Mouse (Mus musculus) liver, embryonic 12.5 days (tissue): ENCODE results near the gene Flt1. TPM values are rescaled to one million over a fixed set of nuclear protein-coding genes. Genes with fewer than 3 reads are reported as not detected.

Experiments
- ATAC-seq: fragments of 200-750 bp; cut with Nextera tagmentation; 2 replicates; pipeline ENCODE4 v1.8.0; 2017; ENCODE audit warnings: moderate number of reproducible peaks, mild to moderate bottlenecking, moderate library complexity
- H3K27ac ChIP-seq: fragments of 300-500 bp; sonication (generic); 2 replicates; pipeline ENCODE4 v1.5.1; 2016; ENCODE audit warnings: mild to moderate bottlenecking
- H3K27me3 ChIP-seq: fragments of 300-500 bp; sonication (generic); replicated peaks from 2 replicates; pipeline ENCODE4 v1.6.1; 2016; ENCODE audit warnings: mild to moderate bottlenecking, moderate library complexity
- H3K36me3 ChIP-seq: fragments of 300-500 bp; sonication (generic); 2 replicates; pipeline ENCODE4 v1.6.1; 2016; ENCODE audit warnings: mild to moderate bottlenecking, moderate library complexity
- H3K4me1 ChIP-seq: fragments of 300-500 bp; sonication (generic); 2 replicates; pipeline ENCODE4 v1.6.1; 2016
- H3K4me2 ChIP-seq: fragments of 300-500 bp; sonication (generic); 2 replicates; pipeline ENCODE4 v1.6.1; 2016; ENCODE audit warnings: mild to moderate bottlenecking, moderate library complexity
- H3K4me3 ChIP-seq: fragments of 300-500 bp; sonication (generic); 2 replicates; pipeline ENCODE4 v1.5.1; 2016; ENCODE audit warnings: mild to moderate bottlenecking, moderate library complexity
- H3K9ac ChIP-seq: fragments of 300-500 bp; sonication (generic); 2 replicates; pipeline ENCODE4 v1.6.1; 2016; ENCODE audit warnings: mild to moderate bottlenecking, moderate library complexity
- H3K9me3 ChIP-seq: fragments of 300-500 bp; sonication (generic); replicated peaks from 2 replicates; pipeline ENCODE4 v1.6.1; 2016; ENCODE audit warnings: mild to moderate bottlenecking, moderate library complexity
- WGBS: fragments of 180-500 bp; shearing (Covaris S2); methylation state at CpG from one replicate; pipeline ENCODE4 v1.1.7; 2016; ENCODE audit not compliant: insufficient replicate concordance; 5-methylcytosine and 5-hydroxymethylcytosine counted together
- polyA plus RNA-seq: library from polyadenylated mRNA; unstranded; fragments of >200 nt; fragmentation: Nextera tagmentation; extraction: Ambion mirVana; gene quantifications from 2 replicates; pipeline ENCODE4 v1.2.1, GENCODE M21; 2016

The Flt1 gene
- 7.6 and 8.0 TPM in 2 replicates for polyA plus RNA-seq

DNA sequence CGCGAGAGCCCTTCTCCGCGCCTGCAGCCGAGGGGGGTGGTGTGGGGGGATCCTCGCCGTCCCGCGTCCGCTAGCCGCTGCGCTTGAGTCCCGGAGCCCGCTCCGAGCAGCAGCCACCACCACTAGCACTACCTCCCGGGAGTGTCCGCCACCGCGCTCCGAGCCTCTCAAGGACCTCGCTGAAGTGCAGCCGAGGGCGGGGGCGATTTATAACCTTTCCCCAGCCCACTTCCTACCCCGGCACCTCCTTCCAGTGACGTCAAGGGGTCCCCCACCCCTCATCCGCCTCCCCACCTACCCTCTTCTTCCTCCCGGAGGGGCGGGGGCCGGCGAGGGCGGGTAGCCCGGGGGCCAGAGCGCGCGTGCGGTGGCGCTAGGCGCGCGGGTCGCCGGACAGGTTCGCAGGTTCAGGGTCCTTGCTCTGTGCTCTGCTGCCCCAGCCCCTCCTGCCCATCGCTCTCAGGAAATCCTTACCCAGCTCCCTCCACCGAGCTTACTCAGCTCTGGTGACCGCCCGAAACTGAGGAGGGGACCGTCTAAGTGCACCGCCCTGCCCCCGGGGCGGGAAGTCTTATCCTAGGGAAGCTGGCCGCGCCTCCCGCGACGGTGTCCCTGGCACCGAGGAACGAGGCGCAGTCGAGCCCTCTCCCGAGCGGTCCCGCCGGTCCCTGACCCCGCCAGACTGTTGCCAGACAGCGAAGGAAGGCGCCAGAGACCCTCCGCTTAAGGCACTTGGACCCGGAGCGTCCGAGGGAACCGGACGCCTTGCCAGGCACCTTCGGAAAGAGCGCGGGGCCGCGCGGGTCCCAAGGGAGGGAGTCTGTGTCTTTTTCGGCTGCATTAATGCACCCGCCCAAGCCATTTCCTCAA lies at the start of gene Flt1:
Gene Flt1, minus strand, starts transcription at position 181 of the 870 bp plus-strand sequence.
- Histone ChIP-seq H3K9me3 (no peaks in the 10 kb centered on the region), H3K27me3 (peaks cover 96% of the 10 kb centered on the region), H3K4me2 (peak within 1 kb of the TSS; percentile 63), H3K4me3 (peak within 1 kb of the TSS; percentile 48), H3K36me3 (no peaks in the 10 kb centered on the region), H3K4me1 (peaks cover 16% of the 10 kb centered on the region; the same call in 1 of the 2 replicates), H3K27ac (no peak within 1 kb of the TSS), H3K9ac (0 out of 2 replicates have a peak within 1 kb of the TSS, but pooled peaks have one; percentile 17)
- 1% methylated on average over 74 of the region's 82 CpGs for WGBS
- peak; percentile 52 for ATAC-seq

DNA sequence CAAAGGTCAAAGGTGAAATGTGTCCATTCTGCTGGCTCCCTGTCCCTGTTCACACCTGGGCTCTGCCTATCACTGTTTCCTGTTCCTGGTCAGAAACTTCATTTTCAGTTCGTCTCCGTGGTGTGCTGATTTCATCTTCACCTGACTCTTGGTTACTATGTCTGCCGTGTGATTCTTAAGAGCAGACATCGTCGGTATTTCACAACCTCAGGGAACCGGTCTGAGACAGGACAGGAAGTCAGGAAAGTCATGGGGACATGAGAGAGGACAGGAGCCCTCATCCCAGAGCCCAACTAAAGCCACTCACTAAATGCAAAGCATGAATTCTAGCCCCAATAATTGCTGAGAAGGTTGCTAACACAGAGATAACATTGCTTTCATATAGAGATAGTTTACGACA lies 49.4 kb upstream of the Flt1 start:
- Histone ChIP-seq H3K27ac (no peak overlapping the region), H3K4me3 (no peak overlapping the region), H3K36me3 (no peaks in the 10 kb centered on the region), H3K4me2 (no peak overlapping the region), H3K9me3 (0 out of 2 replicates have a peak, but pooled peaks cover 12% of the 10 kb centered on the region), H3K9ac (no peak overlapping the region), H3K4me1 (no peaks in the 10 kb centered on the region), H3K27me3 (no peaks in the 10 kb centered on the region)
- WGBS, result 25% methylated on average over 7 of the region's 7 CpGs
- no peak for ATAC-seq

DNA sequence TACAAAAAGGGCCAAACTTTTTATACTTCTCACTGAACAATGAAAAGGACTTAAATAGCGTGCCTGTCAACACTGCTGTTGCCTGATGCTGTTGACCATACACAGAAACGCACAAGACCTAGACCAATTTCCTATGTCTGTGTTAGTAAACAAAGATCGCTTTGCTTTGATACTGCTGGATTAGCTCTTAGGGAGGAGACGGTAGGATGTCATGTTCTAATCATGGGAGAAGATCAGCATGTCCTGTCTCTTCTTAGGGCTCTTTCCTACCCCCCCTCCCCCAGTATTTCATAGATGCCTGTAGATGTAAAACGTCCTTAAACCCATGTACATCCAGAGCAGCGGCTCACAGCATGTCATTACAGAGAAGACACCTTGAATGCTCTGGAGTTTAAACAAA lies 44.1 kb upstream of the Flt1 start:
- Histone ChIP-seq H3K4me1 (no peaks in the 10 kb centered on the region), H3K27me3 (no peaks in the 10 kb centered on the region), H3K9ac (no peak overlapping the region), H3K27ac (no peak overlapping the region), H3K4me3 (no peak overlapping the region), H3K36me3 (no peaks in the 10 kb centered on the region), H3K4me2 (no peak overlapping the region), H3K9me3 (0 out of 2 replicates have a peak, but pooled peaks cover 12% of the 10 kb centered on the region)
- WGBS, result 60% methylated on average over 6 of the region's 6 CpGs
- no peak for ATAC-seq

- H3K4me1 ChIP-seq, result peaks cover 20% of the 10 kb centered on the region
- no peak overlapping the region for H3K4me2 ChIP-seq
- no peak overlapping the region for H3K4me3 ChIP-seq
- ATAC-seq, result no peak
- no peaks in the 10 kb centered on the region for H3K36me3 ChIP-seq
- H3K9me3 ChIP-seq, result no peaks in the 10 kb centered on the region
- WGBS, result 75% methylated on average over 4 of the region's 4 CpGs
- H3K27me3 ChIP-seq, result no peaks in the 10 kb centered on the region
- H3K27ac ChIP-seq, result no peak overlapping the region
- H3K9ac ChIP-seq, result no peak overlapping the region
Measured at GRCm38 (mm10) chr5:147764061-147764460, 38.2 kb upstream of the Flt1 start.

- Histone ChIP-seq H3K9me3 (no peaks in the 10 kb centered on the region), H3K27ac (no peak overlapping the region), H3K4me1 (peaks cover 33% of the 10 kb centered on the region), H3K27me3 (no peaks in the 10 kb centered on the region), H3K9ac (no peak overlapping the region), H3K4me2 (no peak overlapping the region), H3K36me3 (no peaks in the 10 kb centered on the region), H3K4me3 (no peak overlapping the region)
- 36% methylated on average over 8 of the region's 8 CpGs for WGBS
- no peak for ATAC-seq
Measured at GRCm38 (mm10) chr5:147761984-147762383, 36.2 kb upstream of the Flt1 start.

GRCm38 (mm10) chr5:147761275-147761674 lies 35.5 kb upstream of the Flt1 start:
- no peak overlapping the region for H3K4me3 ChIP-seq
- WGBS, result 9% methylated on average over 9 of the region's 9 CpGs
- peak; percentile 51; the same call in 1 of the 2 replicates for ATAC-seq
- H3K4me2 ChIP-seq, result peak overlapping the region; percentile 24
- no peak overlapping the region for H3K27ac ChIP-seq
- no peaks in the 10 kb centered on the region for H3K9me3 ChIP-seq
- no peaks in the 10 kb centered on the region for H3K27me3 ChIP-seq
- no peak overlapping the region for H3K9ac ChIP-seq
- peaks cover 33% of the 10 kb centered on the region for H3K4me1 ChIP-seq
- no peaks in the 10 kb centered on the region for H3K36me3 ChIP-seq

DNA sequence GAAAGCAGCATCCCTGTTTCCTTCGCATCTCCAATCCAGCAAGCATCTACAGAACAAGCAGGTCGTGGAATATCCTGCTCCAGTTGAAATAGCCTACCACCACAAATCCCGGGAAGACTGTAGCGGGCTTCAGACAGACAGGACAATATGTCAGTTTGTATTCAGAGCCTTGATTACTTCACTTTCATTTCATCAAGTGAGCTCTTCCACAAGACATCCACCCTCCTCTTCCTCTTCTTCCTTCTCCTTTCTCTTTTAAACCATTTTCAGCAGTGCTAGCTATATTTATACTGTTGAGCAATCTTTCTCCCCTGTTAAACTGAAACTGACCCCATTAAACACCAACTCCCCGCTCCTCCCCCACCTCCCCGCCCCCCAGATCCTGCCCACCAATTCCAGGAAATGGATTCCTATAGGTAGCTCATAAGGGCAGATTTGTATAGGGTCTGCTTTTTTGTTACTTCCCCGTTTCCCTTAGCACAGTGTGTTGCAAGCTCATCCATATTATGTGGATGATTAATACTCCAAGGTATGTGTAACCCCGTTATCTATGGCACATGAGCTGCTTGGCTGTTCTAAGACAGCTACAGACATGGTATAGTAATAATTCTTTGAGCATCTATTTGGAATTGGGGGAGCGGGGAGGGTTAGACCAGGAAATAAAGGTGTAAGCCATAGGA lies 33.0 kb upstream of the Flt1 start:
- H3K4me1 ChIP-seq, result peaks cover 33% of the 10 kb centered on the region
- 37% methylated on average over 9 of the region's 9 CpGs for WGBS
- H3K9me3 ChIP-seq, result 0 out of 2 replicates have a peak, but pooled peaks cover 4% of the 10 kb centered on the region
- peak overlapping the region; percentile 66 for H3K4me2 ChIP-seq
- H3K27me3 ChIP-seq, result peaks cover 9% of the 10 kb centered on the region
- no peak overlapping the region for H3K27ac ChIP-seq
- no peak overlapping the region for H3K9ac ChIP-seq
- H3K4me3 ChIP-seq, result peak overlapping the region; percentile 37
- no peak for ATAC-seq
- H3K36me3 ChIP-seq, result no peaks in the 10 kb centered on the region

DNA sequence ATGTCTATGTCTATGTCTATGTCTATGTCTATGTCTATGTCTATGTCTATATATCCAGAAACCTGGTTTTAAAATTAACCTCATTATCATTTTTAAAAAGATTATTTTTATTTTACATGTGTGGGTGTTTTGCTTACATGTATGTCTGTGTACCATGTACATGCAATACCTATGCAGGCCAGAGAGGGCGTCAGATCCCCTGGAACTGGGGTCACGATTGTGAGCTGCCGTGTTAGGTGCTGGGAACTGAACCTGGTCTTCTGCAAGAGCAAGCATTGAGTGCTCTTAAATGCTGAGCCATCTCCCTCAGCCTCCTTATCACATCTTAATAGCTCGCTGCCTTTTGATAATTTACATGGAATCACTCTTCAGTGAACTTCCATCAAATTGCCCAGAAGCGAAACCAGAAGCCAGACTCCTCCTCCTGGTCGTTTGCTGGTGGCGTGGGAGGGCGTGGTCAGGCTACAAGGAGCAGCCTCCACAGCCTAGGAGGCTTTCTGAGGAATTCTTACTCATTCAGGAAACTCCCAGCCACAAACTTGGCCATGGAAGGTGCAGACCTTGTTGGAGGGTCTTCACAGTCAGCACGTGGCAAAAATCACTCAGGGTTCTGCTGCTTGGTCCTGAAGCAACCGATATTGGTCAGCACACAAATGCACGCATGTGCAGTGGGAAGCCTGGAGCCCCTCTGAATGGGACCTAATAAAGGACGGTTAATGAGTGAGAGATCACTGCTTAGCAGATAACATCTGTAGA lies 32.2 kb upstream of the Flt1 start:
- no peak overlapping the region for H3K9ac ChIP-seq
- H3K4me1 ChIP-seq, result peaks cover 37% of the 10 kb centered on the region
- H3K27ac ChIP-seq, result no peak overlapping the region
- H3K36me3 ChIP-seq, result no peaks in the 10 kb centered on the region
- peak overlapping the region; percentile 37 for H3K4me3 ChIP-seq
- peak overlapping the region; percentile 66 for H3K4me2 ChIP-seq
- peak; percentile 48; the same call in 1 of the 2 replicates for ATAC-seq
- H3K27me3 ChIP-seq, result peaks cover 17% of the 10 kb centered on the region
- 19% methylated on average over 12 of the region's 12 CpGs for WGBS
- 0 out of 2 replicates have a peak, but pooled peaks cover 4% of the 10 kb centered on the region for H3K9me3 ChIP-seq

DNA sequence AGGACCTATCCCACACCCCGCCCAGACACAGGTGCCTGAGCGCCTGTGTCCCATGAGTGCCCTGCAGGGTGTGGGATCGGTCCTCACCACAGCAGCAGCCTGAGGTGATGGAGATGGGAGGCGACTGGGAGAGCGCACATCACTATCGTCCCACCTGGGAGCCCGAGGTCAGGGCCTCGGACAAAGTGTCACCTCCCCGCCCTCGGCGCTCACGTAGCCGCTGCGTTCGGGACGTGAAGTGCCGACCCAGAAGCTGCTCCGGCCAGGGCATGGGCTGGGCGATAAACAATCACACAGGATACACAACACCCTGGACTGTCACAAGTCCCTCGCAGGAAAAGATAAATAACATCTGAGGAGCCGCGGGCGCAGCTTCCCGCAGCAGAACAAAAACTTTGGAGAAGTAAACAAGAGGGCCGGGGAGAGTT lies 27.1 kb upstream of the Flt1 start:
- ATAC-seq, result peak; percentile 40; the same call in 1 of the 2 replicates
- Histone ChIP-seq H3K36me3 (no peaks in the 10 kb centered on the region), H3K4me1 (peaks cover 13% of the 10 kb centered on the region), H3K9ac (no peak overlapping the region), H3K4me3 (peak overlapping the region; percentile 11; the same call in 1 of the 2 replicates), H3K27ac (no peak overlapping the region), H3K9me3 (0 out of 2 replicates have a peak, but pooled peaks cover 4% of the 10 kb centered on the region), H3K4me2 (peak overlapping the region; percentile 46), H3K27me3 (peaks cover 65% of the 10 kb centered on the region)
- 3% methylated on average over 25 of the region's 25 CpGs for WGBS

DNA sequence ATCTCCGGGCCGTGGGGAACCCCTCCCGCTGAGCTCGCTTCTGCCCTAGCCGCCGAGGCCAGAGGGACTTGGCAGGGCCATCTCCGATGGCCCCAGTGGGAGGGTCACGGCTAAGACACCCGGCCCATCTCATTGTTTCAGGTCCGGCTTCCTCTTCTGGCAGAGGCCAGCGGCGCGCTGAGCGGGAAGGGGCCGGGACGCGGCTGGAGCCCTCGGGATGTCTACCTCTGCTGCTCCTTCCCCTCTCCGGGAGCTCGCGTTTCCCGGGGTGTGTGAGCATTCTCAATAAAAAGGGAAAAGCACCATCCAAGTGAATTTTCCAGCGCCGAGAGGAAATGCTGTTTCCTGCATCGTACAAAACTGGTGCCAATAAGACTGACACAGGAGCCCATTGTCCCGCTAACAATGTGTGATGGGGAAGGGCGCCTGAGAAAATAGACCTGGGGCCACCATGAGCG lies 25.9 kb upstream of the Flt1 start:
- Histone ChIP-seq H3K36me3 (no peaks in the 10 kb centered on the region), H3K9ac (no peak overlapping the region), H3K27me3 (peaks cover 72% of the 10 kb centered on the region), H3K4me1 (peaks cover 11% of the 10 kb centered on the region), H3K4me3 (peak overlapping the region; percentile 23; the same call in 1 of the 2 replicates), H3K4me2 (peak overlapping the region; percentile 40), H3K9me3 (0 out of 2 replicates have a peak, but pooled peaks cover 4% of the 10 kb centered on the region), H3K27ac (no peak overlapping the region)
- peak; percentile 40; the same call in 1 of the 2 replicates for ATAC-seq
- under 1% methylated on average over 28 of the region's 28 CpGs for WGBS

DNA sequence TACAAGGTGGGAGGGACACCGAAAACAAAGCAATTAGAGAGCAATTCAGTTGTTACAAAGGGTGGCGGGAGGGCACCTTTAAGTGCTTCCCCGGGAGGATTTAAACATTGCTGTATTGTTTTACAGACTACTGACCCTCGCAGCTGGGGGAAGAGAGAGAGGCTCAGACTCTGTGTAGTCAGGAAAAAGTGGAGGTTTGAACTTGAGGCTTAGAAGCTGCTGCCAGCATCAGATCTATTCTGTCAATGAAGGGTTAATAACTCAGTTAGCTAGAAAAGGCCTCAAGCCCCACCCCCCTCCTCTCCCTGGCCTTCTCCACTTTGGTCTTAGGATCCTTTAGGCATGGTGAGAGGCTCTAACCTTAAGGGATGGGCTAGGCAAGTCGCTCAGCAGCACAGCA lies 24.2 kb upstream of the Flt1 start:
- no peaks in the 10 kb centered on the region for H3K36me3 ChIP-seq
- WGBS, result 35% methylated on average over 5 of the region's 5 CpGs
- H3K4me2 ChIP-seq, result no peak overlapping the region
- H3K4me1 ChIP-seq, result peaks cover 11% of the 10 kb centered on the region
- ATAC-seq, result no peak
- 0 out of 2 replicates have a peak, but pooled peaks cover 4% of the 10 kb centered on the region for H3K9me3 ChIP-seq
- H3K4me3 ChIP-seq, result no peak overlapping the region
- peaks cover 81% of the 10 kb centered on the region for H3K27me3 ChIP-seq
- H3K9ac ChIP-seq, result no peak overlapping the region
- H3K27ac ChIP-seq, result no peak overlapping the region
